Mouse (Mus musculus): ENCODE measurements around the gene Mef2c. TPM values are rescaled to one million over a fixed set of nuclear protein-coding genes. Genes with fewer than 3 reads are reported as not detected.

Mef2c gene
- 10 to 100 TPM; 23.8 to 58.6 TPM for total RNA-seq (2021)
- 14.3 and 23.3 TPM in 2 replicates for polyA plus RNA-seq (2012; rRNA removed)
- long read RNA-seq, partial matches to known transcripts: 1 of 5 reads
- long read RNA-seq, other reads (novel, unspliced or antisense): 2 of 5 reads

GRCm38 (mm10) chr13:83503919-83504318, at the start of gene Mef2c:
Mef2c (plus strand) TSS chr13:83504034.
- no peak for DNase-seq

GRCm38 (mm10) chr13:83458729-83459128, 45.1 kb upstream of the Mef2c start:
- DNase-seq: no peak

- DNase-seq: no peak
These were observed 44.2 kb upstream of the Mef2c start for GRCm38 (mm10) chr13:83459600-83459999.

GRCm38 (mm10) chr13:83460620-83461019, 43.2 kb upstream of the Mef2c start:
- DNase-seq: no peak

GRCm38 (mm10) chr13:83461556-83461955, 42.3 kb upstream of the Mef2c start:
- no peak for DNase-seq

- DNase-seq: no peak
These were observed 37.1 kb upstream of the Mef2c start for GRCm38 (mm10) chr13:83466756-83467155.

GRCm38 (mm10) chr13:83468794-83469193, 35.0 kb upstream of the Mef2c start:
- DNase-seq: no peak

GRCm38 (mm10) chr13:83473755-83474154, 30.1 kb upstream of the Mef2c start:
- DNase-seq: no peak

- no peak for DNase-seq
These were observed 23.4 kb upstream of the Mef2c start for GRCm38 (mm10) chr13:83480388-83480787.

GRCm38 (mm10) chr13:83481310-83481709, 22.5 kb upstream of the Mef2c start:
- no peak for DNase-seq

- DNase-seq: peak; percentile 7
These were observed 21.7 kb upstream of the Mef2c start for GRCm38 (mm10) chr13:83482087-83482486.

- DNase-seq: no peak
These were observed 19.6 kb upstream of the Mef2c start for GRCm38 (mm10) chr13:83484215-83484614.

GRCm38 (mm10) chr13:83484721-83485369, 19.0 kb upstream of the Mef2c start:
- DNase-seq: no peak

GRCm38 (mm10) chr13:83492051-83492450, 11.8 kb upstream of the Mef2c start:
- DNase-seq: no peak

- no peak for DNase-seq
These were observed 6.1 kb upstream of the Mef2c start for GRCm38 (mm10) chr13:83497708-83498107.

GRCm38 (mm10) chr13:83499526-83499925, 4.3 kb upstream of the Mef2c start:
- no peak for DNase-seq

GRCm38 (mm10) chr13:83507687-83508086, 3.9 kb downstream of the Mef2c start:
- DNase-seq: no peak

- DNase-seq: no peak
These were observed 11.2 kb downstream of the Mef2c start for GRCm38 (mm10) chr13:83515013-83515547.

- DNase-seq: peak; percentile 79
These were observed 14.1 kb downstream of the Mef2c start for GRCm38 (mm10) chr13:83517660-83518609.

- no peak for DNase-seq
These were observed 17.0 kb downstream of the Mef2c start for GRCm38 (mm10) chr13:83520807-83521206.

GRCm38 (mm10) chr13:83523232-83523969, 19.6 kb downstream of the Mef2c start:
- peak; percentile 77 for DNase-seq

All from adrenal gland, adult 2 months (tissue).